Mouse (Mus musculus) small intestine, adult 2 months (tissue): ENCODE measurements around the gene Camta1. TPM values are rescaled to one million over a fixed set of nuclear protein-coding genes. Genes with fewer than 3 reads are reported as not detected.

Experiments
- H3K27ac ChIP-seq: fragments of 200-500 bp; 2 replicates; pipeline ENCODE4 v1.5.1; 2012; ENCODE audit warnings: low read depth, low read length, control low read depth, inconsistent platforms; ENCODE audit not compliant: insufficient read depth
- H3K27me3 ChIP-seq: fragments of 200-500 bp; 2 replicates; pipeline ENCODE4 v1.6.1; 2012; ENCODE audit warnings: mild to moderate bottlenecking, moderate library complexity, low read length, inconsistent platforms; ENCODE audit not compliant: control insufficient read depth, insufficient read depth
- H3K36me3 ChIP-seq: fragments of 200-500 bp; 2 replicates; pipeline ENCODE4 v1.6.1; 2012; ENCODE audit warnings: mild to moderate bottlenecking, low read length, control low read depth, inconsistent platforms; ENCODE audit not compliant: control insufficient read depth, insufficient read depth
- H3K4me1 ChIP-seq: fragments of 200-500 bp; 2 replicates; pipeline ENCODE4 v1.6.1; 2012; ENCODE audit warnings: low read length, inconsistent platforms, mixed read lengths; ENCODE audit not compliant: control insufficient read depth, insufficient read depth, insufficient read length
- H3K4me3 ChIP-seq: fragments of 200-500 bp; 2 replicates; pipeline ENCODE4 v1.5.1; 2012; ENCODE audit warnings: low read depth, mild to moderate bottlenecking, control low read depth, inconsistent platforms, low read length, moderate library complexity
- CTCF ChIP-seq: fragments of 200-500 bp; IDR thresholded peaks from 2 replicates; pipeline ENCODE4 v1.5.1; 2012; ENCODE audit warnings: low read depth, mild to moderate bottlenecking, control low read depth, inconsistent platforms, low read length, moderate library complexity, mixed read lengths; ENCODE audit not compliant: insufficient replicate concordance, insufficient read length; ENCODE audit errors: extremely low read depth
- POLR2A ChIP-seq: fragments of 200-500 bp; IDR thresholded peaks from 2 replicates; pipeline ENCODE4 v1.6.1; 2012; ENCODE audit warnings: low read depth, mild to moderate bottlenecking, control low read depth, inconsistent platforms, low read length, moderate library complexity
- WGBS: fragments of 180-500 bp; shearing (Covaris S2); methylation state at CpG from one replicate; pipeline ENCODE4 v1.1.7; 2018; 5-methylcytosine and 5-hydroxymethylcytosine counted together
- polyA plus RNA-seq: library from polyadenylated mRNA; depleted of rRNA; stranded (reverse); fragments of >200 nt; gene quantifications from 2 replicates; pipeline ENCODE4 v1.2.3, GENCODE M21; 2012

Camta1 gene
- polyA plus RNA-seq, 1 experiment: 2.2 TPM

DNA sequence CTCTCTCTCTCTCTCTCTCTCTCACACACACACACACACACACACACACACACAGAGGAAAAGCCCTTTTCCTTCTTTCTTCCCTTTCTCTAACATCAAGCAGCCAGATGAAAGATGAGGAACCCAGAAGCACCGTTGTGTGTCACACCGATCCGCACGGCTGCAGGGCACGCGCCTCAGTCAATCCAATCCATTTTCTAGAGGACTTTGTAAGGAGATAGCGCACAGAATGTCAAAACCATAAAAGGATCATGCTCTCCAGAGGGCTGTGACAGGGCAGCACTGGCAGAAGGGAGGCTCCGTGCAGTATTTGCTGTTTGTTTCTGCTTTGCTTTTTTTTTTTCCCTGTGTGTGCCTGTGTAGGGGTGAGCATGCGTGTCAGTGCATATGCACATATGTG is 258.1 kb downstream of the Camta1 start:
- H3K27ac ChIP-seq: no peak overlapping the region
- 85% methylated on average over 9 of the region's 9 CpGs for WGBS
- no peaks in the 10 kb centered on the region for H3K27me3 ChIP-seq
- no peaks in the 10 kb centered on the region for H3K4me1 ChIP-seq
- TF ChIP-seq CTCF (no peak), POLR2A (no peak)
- H3K4me3 ChIP-seq: no peak overlapping the region
- no peaks in the 10 kb centered on the region for H3K36me3 ChIP-seq

DNA sequence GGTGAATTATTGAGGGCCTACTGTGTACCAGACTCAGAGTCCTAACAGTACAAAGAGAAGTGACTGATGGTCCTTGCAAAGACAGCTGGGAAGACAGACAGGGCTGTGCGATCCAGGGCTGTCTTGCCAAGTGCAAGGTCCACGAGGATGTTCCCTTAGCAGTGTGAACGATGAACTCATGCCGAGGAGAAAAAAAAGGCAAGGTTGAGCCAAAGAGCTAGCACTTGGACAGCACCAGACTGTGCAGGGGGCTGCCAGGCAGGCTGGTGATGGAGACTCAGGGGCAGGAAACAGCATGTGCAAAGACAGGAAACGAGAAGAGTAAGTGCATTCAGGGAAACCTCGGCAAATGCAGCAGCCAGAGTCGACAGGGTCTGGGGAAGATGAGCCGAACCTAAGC is 266.6 kb downstream of the Camta1 start:
- Histone ChIP-seq H3K27ac (no peak overlapping the region), H3K4me3 (no peak overlapping the region), H3K4me1 (no peaks in the 10 kb centered on the region), H3K36me3 (no peaks in the 10 kb centered on the region), H3K27me3 (no peaks in the 10 kb centered on the region)
- 60% methylated on average over 8 of the region's 8 CpGs for WGBS
- TF ChIP-seq CTCF: no peak
- TF ChIP-seq POLR2A: no peak

DNA sequence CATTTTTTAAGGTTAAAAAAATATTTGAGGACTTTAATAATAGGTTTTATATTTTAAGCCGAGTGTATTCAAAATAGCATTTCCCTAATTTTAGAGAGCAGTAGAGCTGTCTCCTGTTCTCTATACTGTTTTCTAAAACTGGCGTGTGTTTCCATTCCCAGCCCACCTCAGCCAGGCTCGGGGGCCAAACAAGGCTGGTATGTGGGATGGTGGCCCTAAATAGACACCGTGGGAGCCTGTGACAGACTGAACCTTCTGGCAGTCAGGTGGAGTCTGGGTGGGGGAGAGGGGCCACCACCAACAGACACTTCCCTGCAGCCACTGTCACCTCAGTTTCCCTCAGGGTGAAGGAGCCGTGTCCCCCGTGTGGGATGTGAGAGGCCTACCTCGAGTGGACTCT is 268.6 kb downstream of the Camta1 start:
- TF ChIP-seq POLR2A (no peak), CTCF (no peak)
- WGBS: 73% methylated on average over 7 of the region's 7 CpGs
- H3K4me1 ChIP-seq: no peaks in the 10 kb centered on the region

DNA sequence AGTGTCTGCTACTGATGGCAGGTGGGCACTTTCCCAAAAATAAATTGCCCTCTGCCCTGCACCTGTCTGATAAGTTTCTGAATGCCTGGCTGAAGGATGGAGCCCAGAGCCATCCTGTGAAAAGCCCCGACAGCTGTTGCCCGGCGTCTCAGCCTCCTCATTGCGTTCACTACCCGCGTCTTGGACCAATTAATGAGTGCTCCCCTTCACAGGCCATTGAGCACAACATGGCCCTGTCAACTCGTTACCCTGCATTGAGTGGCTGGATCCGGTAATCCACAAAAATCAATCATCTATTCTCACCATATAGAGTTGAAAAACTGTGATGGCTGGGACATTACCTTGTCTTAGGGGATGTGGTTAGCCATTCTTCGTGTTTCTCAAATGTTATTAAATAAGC is 275.6 kb downstream of the Camta1 start:
- H3K27me3 ChIP-seq: no peaks in the 10 kb centered on the region
- H3K27ac ChIP-seq: no peak overlapping the region
- WGBS: 79% methylated on average over 9 of the region's 9 CpGs

More for the DNA sequence above, 268.6 kb downstream of the Camta1 start:
- Histone ChIP-seq H3K27me3 (no peaks in the 10 kb centered on the region), H3K36me3 (no peaks in the 10 kb centered on the region), H3K4me3 (no peak overlapping the region), H3K27ac (no peak overlapping the region)

DNA sequence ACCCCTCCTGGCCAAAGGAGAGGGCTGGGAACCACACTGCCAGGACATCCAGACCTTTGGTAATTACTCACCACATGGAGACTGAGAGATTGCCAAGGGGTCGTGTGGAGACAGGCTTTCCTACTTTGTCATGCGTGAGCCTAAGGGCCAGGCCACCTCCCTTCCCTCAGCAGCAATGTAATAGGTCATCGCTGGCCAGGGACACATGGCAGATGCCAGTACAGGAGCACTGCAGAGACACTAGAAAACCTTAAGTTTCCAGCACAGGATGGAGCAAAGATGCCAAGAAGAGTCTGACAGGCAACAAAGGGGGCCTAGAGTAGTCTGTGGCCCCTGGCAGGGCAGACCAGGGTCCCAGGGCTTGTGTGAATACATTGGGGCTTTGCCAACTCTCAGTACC is 283.7 kb downstream of the Camta1 start:
- Histone ChIP-seq H3K27me3 (no peaks in the 10 kb centered on the region), H3K4me3 (no peak overlapping the region), H3K27ac (no peak overlapping the region), H3K36me3 (no peaks in the 10 kb centered on the region), H3K4me1 (no peaks in the 10 kb centered on the region)
- WGBS: 71% methylated on average over 3 of the region's 3 CpGs
- TF ChIP-seq CTCF (no peak), POLR2A (no peak)

More for the DNA sequence above, 275.6 kb downstream of the Camta1 start:
- no peak for TF ChIP-seq CTCF
- TF ChIP-seq POLR2A: no peak
- Histone ChIP-seq H3K4me1 (no peaks in the 10 kb centered on the region), H3K36me3 (no peaks in the 10 kb centered on the region), H3K4me3 (no peak overlapping the region)

DNA sequence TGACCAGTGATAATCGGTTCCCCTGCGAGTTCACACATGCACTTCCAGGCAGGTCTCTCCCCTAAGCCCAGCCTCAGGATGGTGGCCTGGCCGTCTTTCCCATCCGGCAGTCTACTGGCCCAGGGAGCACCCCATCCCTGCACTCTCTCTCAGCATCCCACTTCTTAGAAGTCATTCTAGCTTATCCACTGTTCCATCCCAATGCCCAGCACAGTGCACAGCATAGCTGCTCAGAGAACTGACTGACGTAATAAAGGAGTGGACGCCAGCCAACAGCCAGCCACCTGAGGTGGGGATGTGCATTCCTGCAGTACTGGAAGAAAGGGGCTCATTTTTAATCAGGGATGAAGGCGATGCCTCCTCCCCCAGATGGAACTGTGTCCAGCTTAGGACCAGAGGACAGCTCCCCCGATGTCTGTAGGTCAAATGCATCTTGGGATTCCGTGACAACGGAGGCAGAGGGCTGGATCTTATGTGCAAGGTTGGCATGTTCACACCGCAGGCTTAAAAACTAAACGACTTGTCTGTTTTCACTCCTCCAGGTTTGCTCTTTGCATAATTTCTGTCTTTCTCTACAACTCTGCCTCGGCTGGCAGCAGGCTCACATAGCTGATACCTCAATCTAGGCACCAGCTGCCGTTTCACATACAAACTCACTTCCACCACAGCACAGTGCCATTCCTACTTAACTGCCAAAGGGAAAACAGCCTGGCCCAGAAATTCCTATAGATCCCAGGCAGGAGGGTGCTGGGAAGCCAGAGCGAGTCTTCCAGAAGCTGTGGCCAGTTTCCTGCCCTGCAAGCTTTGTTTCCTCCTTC is 285.2 kb downstream of the Camta1 start:
- no peaks in the 10 kb centered on the region for H3K27me3 ChIP-seq
- H3K4me3 ChIP-seq: no peak overlapping the region
- no peak overlapping the region for H3K27ac ChIP-seq
- no peaks in the 10 kb centered on the region for H3K4me1 ChIP-seq
- H3K36me3 ChIP-seq: no peaks in the 10 kb centered on the region
- no peak for TF ChIP-seq POLR2A
- WGBS: 77% methylated on average over 15 of the region's 15 CpGs

DNA sequence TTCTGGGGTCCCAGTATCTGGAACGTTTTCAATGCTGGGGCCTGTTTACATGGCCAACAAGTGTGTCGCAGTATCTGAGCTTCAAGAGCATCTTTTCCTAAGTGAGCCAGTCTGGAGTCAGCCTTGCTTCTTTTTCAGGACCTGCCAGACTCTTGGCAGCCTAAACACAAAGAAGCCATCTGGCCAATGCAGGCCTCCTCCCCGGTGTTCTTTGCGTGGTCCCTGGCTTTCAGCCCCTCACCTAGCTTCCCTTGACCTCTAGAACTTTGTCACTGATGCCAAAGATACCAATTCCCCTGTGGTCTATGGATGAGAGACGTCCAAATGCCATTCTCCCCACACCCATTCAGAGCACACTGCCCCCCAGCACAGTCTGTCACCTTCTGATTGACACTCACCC is 289.0 kb downstream of the Camta1 start:
- no peaks in the 10 kb centered on the region for H3K4me1 ChIP-seq
- H3K36me3 ChIP-seq: no peaks in the 10 kb centered on the region
- H3K27me3 ChIP-seq: no peaks in the 10 kb centered on the region
- no peak overlapping the region for H3K4me3 ChIP-seq
- no peak for TF ChIP-seq POLR2A
- TF ChIP-seq CTCF: no peak
- no peak overlapping the region for H3K27ac ChIP-seq
- 61% methylated on average over 5 of the region's 5 CpGs for WGBS
